Mouse (Mus musculus) thymus, adult 2 months (tissue): Measurements from ENCODE around the gene Rock2. TPM values are rescaled to one million over a fixed set of nuclear protein-coding genes. Genes with fewer than 3 reads are reported as not detected.

Experiments
- DNase-seq: peaks from one replicate; pipeline ENCODE4 v3.0.0; 2021
- H3K27ac ChIP-seq: fragments of 200-500 bp; 2 replicates; pipeline ENCODE4 v1.5.1; 2012; ENCODE audit warnings: low read length, control low read depth; ENCODE audit not compliant: control insufficient read depth, insufficient read depth
- H3K27me3 ChIP-seq: fragments of 200-500 bp; 2 replicates; pipeline ENCODE4 v1.6.1; 2012; ENCODE audit warnings: mild to moderate bottlenecking, low read length, moderate library complexity, mixed read lengths; ENCODE audit not compliant: control insufficient read depth, insufficient read depth
- H3K36me3 ChIP-seq: fragments of 200-500 bp; 2 replicates; pipeline ENCODE4 v1.6.1; 2012; ENCODE audit warnings: mild to moderate bottlenecking, low read length, moderate library complexity; ENCODE audit not compliant: control insufficient read depth, insufficient read depth
- H3K4me1 ChIP-seq: fragments of 200-500 bp; replicated peaks from 2 replicates; pipeline ENCODE4 v1.6.1; 2012; ENCODE audit warnings: low read length; ENCODE audit not compliant: control insufficient read depth, insufficient read depth
- H3K4me3 ChIP-seq: fragments of 200-500 bp; 2 replicates; pipeline ENCODE4 v1.5.1; 2012; ENCODE audit warnings: mild to moderate bottlenecking, low read length, control low read depth, moderate library complexity; ENCODE audit not compliant: control insufficient read depth, insufficient read depth
- CTCF ChIP-seq: fragments of 200-500 bp; IDR thresholded peaks from 2 replicates; pipeline ENCODE4 v1.5.1; 2012; ENCODE audit warnings: mild to moderate bottlenecking, control low read depth, low read length, moderate library complexity, borderline replicate concordance; ENCODE audit not compliant: control insufficient read depth, poor library complexity, insufficient read depth; ENCODE audit errors: extremely low read depth
- POLR2A ChIP-seq: fragments of 200-500 bp; IDR thresholded peaks from 2 replicates; pipeline ENCODE4 v1.6.1; 2012; ENCODE audit warnings: mild to moderate bottlenecking, low read length, control low read depth, moderate library complexity; ENCODE audit not compliant: control insufficient read depth, poor library complexity, insufficient read depth; ENCODE audit errors: extremely low read depth
- WGBS: fragments of 180-500 bp; shearing (Covaris S2); methylation state at CpG from one replicate; pipeline ENCODE4 v1.1.7; 2018; 5-methylcytosine and 5-hydroxymethylcytosine counted together
- polyA plus RNA-seq: library from polyadenylated mRNA; depleted of rRNA; stranded (reverse); fragments of >200 nt; gene quantifications from 2 replicates; pipeline ENCODE4 v1.2.3, GENCODE M21; 2012

Rock2 gene
- polyA plus RNA-seq, 1 experiment: 5.4 TPM

DNA sequence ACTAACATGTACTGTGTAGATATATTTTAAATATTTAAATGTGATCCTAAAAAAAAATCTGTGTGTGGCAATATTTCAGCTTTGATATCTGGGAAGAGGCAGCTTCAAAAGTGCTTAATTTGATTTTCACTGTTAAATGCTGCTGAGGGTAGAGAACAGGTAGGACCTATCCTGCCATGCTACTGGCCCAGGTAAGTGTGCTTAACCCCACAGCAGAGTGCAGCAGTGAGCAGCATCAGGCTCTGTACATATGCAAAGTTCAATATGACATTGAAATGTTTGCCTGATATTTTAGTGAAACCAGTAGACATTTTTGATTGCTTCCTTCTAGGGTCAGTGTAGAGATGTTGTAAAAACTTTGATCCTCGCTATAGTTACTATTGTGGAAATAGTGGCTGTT is 91.1 kb downstream of the Rock2 start:
- H3K36me3 ChIP-seq: peaks cover 4% of the 10 kb centered on the region; the same call in 1 of the 2 replicates
- no peak for DNase-seq
- WGBS: 95% methylated on average over 1 of the region's 1 CpGs
- no peak for TF ChIP-seq POLR2A
- no peak for TF ChIP-seq CTCF
- H3K4me1 ChIP-seq: no peaks in the 10 kb centered on the region
- H3K27me3 ChIP-seq: no peaks in the 10 kb centered on the region
- no peak overlapping the region for H3K4me3 ChIP-seq
- H3K27ac ChIP-seq: no peak overlapping the region

DNA sequence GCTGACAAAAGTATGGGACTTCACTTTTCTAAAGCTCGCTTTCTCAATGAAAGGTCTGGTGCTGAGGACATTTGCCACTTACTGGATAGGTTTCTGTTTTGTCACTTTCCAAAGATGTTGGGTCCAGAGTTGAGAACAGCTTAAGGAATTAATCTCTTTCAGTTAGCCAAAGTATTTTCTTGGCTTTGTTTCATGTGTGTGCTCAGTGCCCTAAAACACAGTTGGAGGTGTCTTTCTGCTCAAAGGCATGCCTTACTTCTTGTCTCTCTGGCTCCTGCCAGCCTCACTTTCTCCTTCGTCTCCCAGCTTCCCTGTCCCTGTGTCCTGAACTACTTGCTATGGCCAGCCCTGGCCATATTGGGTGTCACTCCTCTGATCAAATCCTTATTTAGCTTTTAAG is 96.7 kb downstream of the Rock2 start:
- over 99% methylated on average over 2 of the region's 2 CpGs for WGBS
- H3K4me3 ChIP-seq: no peak overlapping the region
- TF ChIP-seq CTCF: no peak
- no peak for TF ChIP-seq POLR2A
- H3K36me3 ChIP-seq: peaks cover 6% of the 10 kb centered on the region; the same call in 1 of the 2 replicates
- H3K27me3 ChIP-seq: no peaks in the 10 kb centered on the region
- H3K27ac ChIP-seq: no peak overlapping the region
- DNase-seq: no peak
- no peaks in the 10 kb centered on the region for H3K4me1 ChIP-seq

DNA sequence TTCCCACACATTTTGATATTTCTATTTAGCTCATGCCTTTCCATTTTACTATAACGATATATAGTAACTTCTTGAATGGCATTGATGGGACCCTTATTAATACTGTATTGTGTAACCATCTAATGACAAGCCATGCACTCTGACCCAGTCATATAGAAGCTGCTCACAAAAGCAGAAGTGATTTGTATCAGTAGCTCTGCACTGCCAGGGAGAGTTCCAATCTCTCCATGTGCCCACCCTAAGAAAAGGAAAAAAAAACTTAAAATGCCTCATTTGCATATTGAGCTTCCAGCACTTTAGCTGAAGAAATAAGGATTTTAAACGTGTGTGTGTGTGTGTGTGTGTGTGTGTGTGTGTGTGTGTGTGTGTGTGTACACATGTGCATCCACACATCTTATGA is 97.7 kb downstream of the Rock2 start:
- H3K4me1 ChIP-seq: peaks cover 3% of the 10 kb centered on the region; the same call in 1 of the 2 replicates
- WGBS: 95% methylated on average over 2 of the region's 2 CpGs
- TF ChIP-seq CTCF (no peak), POLR2A (no peak)
- no peak overlapping the region for H3K27ac ChIP-seq
- H3K36me3 ChIP-seq: peaks cover 6% of the 10 kb centered on the region; the same call in 1 of the 2 replicates
- H3K27me3 ChIP-seq: no peaks in the 10 kb centered on the region
- no peak overlapping the region for H3K4me3 ChIP-seq
- DNase-seq: no peak

- Histone ChIP-seq H3K4me3 (no peak overlapping the region), H3K36me3 (peaks cover 6% of the 10 kb centered on the region; the same call in 1 of the 2 replicates), H3K27ac (no peak overlapping the region), H3K27me3 (no peaks in the 10 kb centered on the region), H3K4me1 (peaks cover 12% of the 10 kb centered on the region)
- no peak for TF ChIP-seq CTCF
- TF ChIP-seq POLR2A: no peak
- no peak for DNase-seq
- 100% methylated on average over 2 of the region's 2 CpGs for WGBS
Measured at GRCm38 (mm10) chr12:16994291-16994690, 99.6 kb downstream of the Rock2 start.

DNA sequence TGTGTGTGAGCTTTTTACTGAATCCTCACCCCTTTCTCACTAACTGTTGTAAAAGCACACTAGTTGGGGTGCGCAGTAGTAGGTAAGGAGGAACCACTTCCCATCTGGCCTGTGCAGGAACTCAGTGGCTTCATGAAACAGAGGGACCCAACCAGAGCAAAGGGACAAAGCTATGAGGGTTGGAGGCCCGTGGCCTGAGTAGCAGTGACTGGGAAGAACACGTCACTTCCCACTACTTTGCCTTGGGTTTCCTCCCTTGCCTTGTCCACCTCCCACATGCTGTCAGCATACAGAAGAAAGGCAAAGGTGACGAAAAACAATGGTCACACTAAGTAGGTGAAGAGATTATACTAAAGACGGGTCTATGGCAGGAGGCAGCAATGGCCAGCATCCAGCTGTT is 101.6 kb downstream of the Rock2 start:
- 60% methylated on average over 5 of the region's 5 CpGs for WGBS
- Histone ChIP-seq H3K36me3 (peaks cover 6% of the 10 kb centered on the region; the same call in 1 of the 2 replicates), H3K4me3 (no peak overlapping the region), H3K4me1 (peaks cover 24% of the 10 kb centered on the region), H3K27me3 (no peaks in the 10 kb centered on the region), H3K27ac (no peak overlapping the region)
- TF ChIP-seq POLR2A (no peak), CTCF (no peak)
- DNase-seq: no peak

DNA sequence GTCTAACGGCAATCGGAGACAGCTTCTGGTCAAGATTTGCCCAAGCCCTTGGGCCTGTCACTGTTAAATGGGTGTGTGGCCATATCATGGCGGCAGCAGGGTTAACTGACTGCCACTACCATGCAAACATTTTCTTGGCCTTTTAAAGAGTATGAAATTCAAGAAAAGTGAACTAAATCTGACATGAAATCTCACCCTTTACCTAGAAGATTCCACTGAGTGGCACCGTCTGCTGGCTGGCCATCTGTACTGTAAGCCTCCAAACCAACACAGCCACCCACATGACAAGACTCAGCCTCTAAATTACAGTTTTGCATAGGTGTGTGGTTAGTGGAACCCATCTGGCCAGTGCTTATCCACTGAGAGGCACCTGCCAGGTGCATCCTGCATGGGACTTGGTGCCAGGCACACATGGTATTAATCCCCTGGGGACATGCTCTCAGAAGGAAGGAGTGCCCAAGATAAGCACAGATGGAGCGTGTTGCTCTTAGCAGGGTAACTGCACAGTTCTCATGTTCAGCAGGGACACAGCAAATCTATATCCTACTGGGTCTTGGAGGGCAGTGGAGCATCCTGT is 102.3 kb downstream of the Rock2 start:
- no peak for DNase-seq
- H3K4me1 ChIP-seq: peaks cover 26% of the 10 kb centered on the region
- H3K27me3 ChIP-seq: no peaks in the 10 kb centered on the region
- no peak for TF ChIP-seq CTCF
- no peak for TF ChIP-seq POLR2A
- 65% methylated on average over 5 of the region's 5 CpGs for WGBS
- no peak overlapping the region for H3K4me3 ChIP-seq
- H3K36me3 ChIP-seq: peaks cover 6% of the 10 kb centered on the region; the same call in 1 of the 2 replicates
- no peak overlapping the region for H3K27ac ChIP-seq
